Mouse (Mus musculus) stomach, postnatal 0 days (tissue): ENCODE measurements at regions not wholly inside any gene's neighbourhood (a gene's known extent, or its start where the extent isn't known, plus 50 kb on each side); places are given as distances from the start of the nearest gene placed in this dataset.

Experiments used
- CTCF ChIP-seq: IDR thresholded peaks from 2 replicates; pipeline ENCODE4 v1.5.1; 2016; ENCODE audit warnings: antibody characterized with exemption, low read depth, mild to moderate bottlenecking, moderate library complexity
- EP300 ChIP-seq: optimal IDR thresholded peaks from 2 replicates; pipeline ENCODE3; 2016; ENCODE audit warnings: antibody characterized with exemption

GRCm38 (mm10) chr4:114336029-114336746, 70.3 kb upstream of the Trabd2b start:
- TF ChIP-seq CTCF (no peak), EP300 (no peak)
